In the genomic region with DNA sequence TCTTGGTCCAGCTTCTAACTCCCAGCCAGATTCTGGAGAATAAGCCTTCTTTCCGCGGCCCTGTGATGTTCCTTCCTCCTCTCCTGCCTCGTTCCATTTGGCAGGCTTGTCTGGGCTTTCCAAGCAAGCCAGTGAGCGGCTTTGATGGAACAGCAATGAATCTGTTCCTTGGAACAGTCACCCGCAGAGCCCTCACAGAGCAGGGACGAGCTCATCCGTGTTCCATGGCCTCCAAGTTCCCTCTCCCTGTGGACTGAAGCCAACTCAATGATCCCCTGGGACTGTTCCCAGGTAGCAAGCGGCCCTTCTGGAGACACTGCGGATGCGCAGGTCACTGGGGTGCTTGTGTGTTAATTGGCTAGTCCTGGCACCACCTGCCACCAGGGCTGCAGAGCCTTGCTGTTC, we compare ENCODE assay signal across 10 mouse cellular contexts. TPM values are rescaled to one million over a fixed set of nuclear protein-coding genes. Genes with fewer than 3 reads are reported as not detected.
A peak's percentile ranks its signal among the peaks of the same experiment; 100 is the strongest.
DNase-seq lines count a peak whose midpoint lies in the region; ATAC-seq lines count a peak whose summit lies in the region.
"Had no signal": no experiment of that assay in that cellular context is flagged by ENCODE, and none has a peak within 500 bp of the region (broad histone marks: within the 10 kb centered on the region; RNA-seq: fewer than 3 reads in every experiment).

No protein-coding gene starts in this region.

- no peak overlapping the region for H3K4me3 ChIP-seq in intestine, embryonic 15.5 days (replicated peaks)

- H3K4me2 ChIP-seq in intestine, embryonic 15.5 days (replicated peaks) = no peak overlapping the region
- H3K4me2 ChIP-seq: lung, embryonic 14.5 days had no signal

- WGBS in intestine, embryonic 15.5 days = 81% methylated on average over 10 of the region's 10 CpGs

- H3K9me3 ChIP-seq in intestine, embryonic 15.5 days = no peaks in the 10 kb centered on the region

- ATAC-seq in intestine, embryonic 15.5 days = no peak
- ATAC-seq: forebrain, embryonic 16.5 days had no signal

- no peaks in the 10 kb centered on the region for H3K27me3 ChIP-seq in intestine, embryonic 15.5 days (replicated peaks)

- 0 out of 2 replicates have a peak, but pooled peaks cover under 1% of the 10 kb centered on the region for H3K4me1 ChIP-seq in intestine, embryonic 15.5 days (replicated peaks)

- H3K36me3 ChIP-seq in intestine, embryonic 15.5 days = no peaks in the 10 kb centered on the region

- no peak overlapping the region for H3K27ac ChIP-seq in intestine, embryonic 15.5 days

- peak; percentile 44 for DNase-seq in gastrocnemius, postnatal 14 days
- no peak for DNase-seq in gastrocnemius, adult 8-10 months (ENCODE audit: low spot score in 2 of 2)
- DNase-seq in Muller cell, postnatal 12 days (ENCODE audit: inconsistent ontology term) = peak; percentile 50
- DNase-seq in cerebellum, adult 9-11 months = peak; percentile 83
- DNase-seq in layer of hippocampus, postnatal 36 days = peak; percentile 69 to 73
- no peak for DNase-seq in adrenal gland, adult (ENCODE audit: inconsistent age in 2 of 2, low spot score in 1 of 2)
- DNase-seq in lung, postnatal 25 days (ENCODE audit: low spot score) = no peak
- DNase-seq: lung, embryonic 14.5 days had no signal

- intact Hi-C loops in gastrocnemius, postnatal 14 days (cut with DNase I; ENCODE audit: low total_unique reads) = loop anchor here (1.0 kb wide), 1 partner anchor 45 kb away; no protein-coding TSS in a partner anchor

- H3K9ac ChIP-seq in intestine, embryonic 15.5 days = no peak overlapping the region
- H3K9ac ChIP-seq: lung, embryonic 14.5 days had no signal

RNA-seq across cellular contexts. Expression of gene Sema4d, which starts 21.7 kb away (rescaled TPM):
- 100 to 1,000 TPM; 126 to 130 TPM for total RNA-seq in gastrocnemius, postnatal 14 days (2021)
- total RNA-seq in gastrocnemius, adult 8-10 months (2022) = 100 to 1,000 TPM; 127 to 151 (median 139) TPM
- 100 to 1,000 TPM in 1 of 2 experiments, 10 to 100 TPM in 1; 96.5 to 108 TPM for total RNA-seq in layer of hippocampus, postnatal 36 days (2021)
- polyA plus RNA-seq in intestine, embryonic 15.5 days (2015; fragmentation: Nextera tagmentation; extraction: Ambion mirVana) = 6.2 and 7.0 TPM in 2 replicates

Comparison
In these comparisons a context has a peak if more than half of its experiments do, and no peak if none do; other contexts are left out.
1. DNase-seq: peak in gastrocnemius, postnatal 14 days (single experiment), Muller cell, postnatal 12 days (single experiment), cerebellum, adult 9-11 months (single experiment) and layer of hippocampus, postnatal 36 days (2 of 2); none in gastrocnemius, adult 8-10 months (0 of 2), adrenal gland, adult (0 of 2) and lung, postnatal 25 days (single experiment).